Mouse (Mus musculus) liver, embryonic 16.5 days (tissue): ENCODE data around the gene Cnot8. TPM values are rescaled to one million over a fixed set of nuclear protein-coding genes. Genes with fewer than 3 reads are reported as not detected.

Experiments
- ATAC-seq: fragments of 200-750 bp; cut with Nextera tagmentation; 2 replicates; pipeline ENCODE4 v1.8.0; 2017; ENCODE audit warnings: low read depth, mild to moderate bottlenecking, moderate number of reproducible peaks, moderate library complexity
- H3K27ac ChIP-seq: fragments of 300-500 bp; sonication (generic); 2 replicates; pipeline ENCODE4 v1.5.1; 2014; ENCODE audit warnings: mild to moderate bottlenecking, low read length
- H3K27me3 ChIP-seq: fragments of 300-500 bp; sonication (generic); 2 replicates; pipeline ENCODE4 v1.6.1; 2014; ENCODE audit warnings: low read depth, low read length, mixed read lengths; ENCODE audit not compliant: control insufficient read depth, insufficient read depth
- H3K36me3 ChIP-seq: fragments of 300-500 bp; sonication (generic); 2 replicates; pipeline ENCODE4 v1.6.1; 2014; ENCODE audit warnings: mild to moderate bottlenecking; ENCODE audit not compliant: control insufficient read depth, insufficient read depth
- H3K4me1 ChIP-seq: fragments of 300-500 bp; sonication (generic); 2 replicates; pipeline ENCODE4 v1.6.1; 2014; ENCODE audit warnings: low read depth, low read length, mixed read lengths; ENCODE audit not compliant: control insufficient read depth
- H3K4me2 ChIP-seq: fragments of 300-500 bp; sonication (generic); 2 replicates; pipeline ENCODE4 v1.6.1; 2014; ENCODE audit warnings: low read depth, low read length, mixed read lengths
- H3K4me3 ChIP-seq: fragments of 300-500 bp; sonication (generic); 2 replicates; pipeline ENCODE4 v1.5.1; 2014; ENCODE audit warnings: low read depth, mild to moderate bottlenecking, low read length
- H3K9ac ChIP-seq: fragments of 300-500 bp; sonication (generic); 2 replicates; pipeline ENCODE4 v1.6.1; 2014; ENCODE audit warnings: low read depth, low read length
- H3K9me3 ChIP-seq: fragments of 300-500 bp; sonication (generic); replicated peaks from 2 replicates; pipeline ENCODE4 v1.6.1; 2016; ENCODE audit warnings: low read length; ENCODE audit not compliant: control insufficient read depth
- WGBS: fragments of 180-500 bp; shearing (Covaris S2); extraction: QIAGEN DNeasy Blood & Tissue Kit; methylation state at CpG from one replicate; pipeline ENCODE4 v1.1.7; 2014; ENCODE audit not compliant: insufficient replicate concordance; 5-methylcytosine and 5-hydroxymethylcytosine counted together
- polyA plus RNA-seq: library from polyadenylated mRNA; unstranded; fragments of >200 nt; fragmentation: Nextera tagmentation; extraction: Ambion mirVana; gene quantifications from 2 replicates; pipeline ENCODE4 v1.2.1, GENCODE M21; 2015

Cnot8 gene
- polyA plus RNA-seq, 1 experiment from 2014 or later, result 30.1 TPM

GRCm38 (mm10) chr11:58120655-58121054, 16.7 kb downstream of the Cnot8 start:
- Histone ChIP-seq H3K36me3 (peaks cover 35% of the 10 kb centered on the region), H3K4me1 (no peaks in the 10 kb centered on the region), H3K27ac (no peak overlapping the region), H3K4me2 (no peak overlapping the region), H3K9me3 (no peaks in the 10 kb centered on the region), H3K4me3 (no peak overlapping the region), H3K9ac (no peak overlapping the region), H3K27me3 (no peaks in the 10 kb centered on the region)
- no peak for ATAC-seq
- 69% methylated on average over 3 of the region's 3 CpGs for WGBS

GRCm38 (mm10) chr11:58121351-58121750, 17.4 kb downstream of the Cnot8 start:
- no peaks in the 10 kb centered on the region for H3K27me3 ChIP-seq
- peaks cover 32% of the 10 kb centered on the region for H3K36me3 ChIP-seq
- no peak overlapping the region for H3K9ac ChIP-seq
- H3K4me3 ChIP-seq, result no peak overlapping the region
- H3K27ac ChIP-seq, result no peak overlapping the region
- no peaks in the 10 kb centered on the region for H3K9me3 ChIP-seq
- 77% methylated on average over 9 of the region's 9 CpGs for WGBS
- ATAC-seq, result no peak
- no peak overlapping the region for H3K4me2 ChIP-seq
- no peaks in the 10 kb centered on the region for H3K4me1 ChIP-seq

- H3K9ac ChIP-seq, result no peak overlapping the region
- no peak for ATAC-seq
- no peaks in the 10 kb centered on the region for H3K27me3 ChIP-seq
- H3K27ac ChIP-seq, result no peak overlapping the region
- peaks cover 21% of the 10 kb centered on the region for H3K36me3 ChIP-seq
- H3K9me3 ChIP-seq, result no peaks in the 10 kb centered on the region
- no peak overlapping the region for H3K4me2 ChIP-seq
- no peak overlapping the region for H3K4me3 ChIP-seq
- peaks cover 14% of the 10 kb centered on the region for H3K4me1 ChIP-seq
- 80% methylated on average over 2 of the region's 2 CpGs for WGBS
These were observed 19.8 kb downstream of the Cnot8 start for GRCm38 (mm10) chr11:58123711-58124110.

GRCm38 (mm10) chr11:58125021-58125420, 21.1 kb downstream of the Cnot8 start:
- no peak overlapping the region for H3K4me3 ChIP-seq
- H3K4me1 ChIP-seq, result peaks cover 14% of the 10 kb centered on the region
- H3K27ac ChIP-seq, result no peak overlapping the region
- ATAC-seq, result no peak
- no peak overlapping the region for H3K4me2 ChIP-seq
- peaks cover 15% of the 10 kb centered on the region for H3K36me3 ChIP-seq
- H3K9ac ChIP-seq, result no peak overlapping the region
- WGBS, result 78% methylated on average over 11 of the region's 11 CpGs
- no peaks in the 10 kb centered on the region for H3K9me3 ChIP-seq
- H3K27me3 ChIP-seq, result no peaks in the 10 kb centered on the region

- Histone ChIP-seq H3K27me3 (no peaks in the 10 kb centered on the region), H3K4me3 (no peak overlapping the region), H3K4me1 (peaks cover 14% of the 10 kb centered on the region), H3K9me3 (no peaks in the 10 kb centered on the region), H3K36me3 (peaks cover 12% of the 10 kb centered on the region), H3K27ac (peak overlapping the region; percentile 65; the same call in 1 of the 2 replicates), H3K4me2 (no peak overlapping the region), H3K9ac (no peak overlapping the region)
- 68% methylated on average over 7 of the region's 7 CpGs for WGBS
- ATAC-seq, result no peak
These were observed 22.6 kb downstream of the Cnot8 start for GRCm38 (mm10) chr11:58126397-58127160.

GRCm38 (mm10) chr11:58127544-58127943, 23.6 kb downstream of the Cnot8 start:
- WGBS, result 10% methylated on average over 2 of the region's 2 CpGs
- Histone ChIP-seq H3K27me3 (no peaks in the 10 kb centered on the region), H3K27ac (peak overlapping the region; percentile 65), H3K9ac (peak overlapping the region; percentile 19; the same call in 1 of the 2 replicates), H3K36me3 (peaks cover 9% of the 10 kb centered on the region), H3K4me2 (0 out of 2 replicates have a peak overlapping the region, but pooled peaks have one; percentile 6), H3K9me3 (no peaks in the 10 kb centered on the region), H3K4me3 (no peak overlapping the region), H3K4me1 (peaks cover 14% of the 10 kb centered on the region)
- ATAC-seq, result peak; percentile 92

GRCm38 (mm10) chr11:58129302-58129843, 25.4 kb downstream of the Cnot8 start:
- Histone ChIP-seq H3K4me2 (no peak overlapping the region), H3K36me3 (peaks cover 14% of the 10 kb centered on the region)
- WGBS, result 77% methylated on average over 6 of the region's 6 CpGs

GRCm38 (mm10) chr11:58132026-58132425, 28.1 kb downstream of the Cnot8 start:
- H3K4me1 ChIP-seq, result peaks cover 12% of the 10 kb centered on the region
- no peak overlapping the region for H3K27ac ChIP-seq
- no peak overlapping the region for H3K4me2 ChIP-seq
- H3K9ac ChIP-seq, result no peak overlapping the region
- WGBS, result 83% methylated on average over 3 of the region's 3 CpGs
- H3K36me3 ChIP-seq, result peaks cover 23% of the 10 kb centered on the region
- H3K4me3 ChIP-seq, result no peak overlapping the region
- H3K27me3 ChIP-seq, result no peaks in the 10 kb centered on the region
- ATAC-seq, result no peak
- no peaks in the 10 kb centered on the region for H3K9me3 ChIP-seq

More at GRCm38 (mm10) chr11:58129302-58129843, 25.4 kb downstream of the Cnot8 start:
- no peak for ATAC-seq
- Histone ChIP-seq H3K9ac (no peak overlapping the region), H3K4me3 (no peak overlapping the region), H3K27me3 (no peaks in the 10 kb centered on the region), H3K9me3 (no peaks in the 10 kb centered on the region), H3K4me1 (peaks cover 14% of the 10 kb centered on the region), H3K27ac (no peak overlapping the region)

- no peak for ATAC-seq
- no peaks in the 10 kb centered on the region for H3K4me1 ChIP-seq
- H3K27me3 ChIP-seq, result no peaks in the 10 kb centered on the region
- H3K36me3 ChIP-seq, result peaks cover 26% of the 10 kb centered on the region
- H3K9me3 ChIP-seq, result no peaks in the 10 kb centered on the region
- H3K4me2 ChIP-seq, result no peak overlapping the region
- H3K4me3 ChIP-seq, result no peak overlapping the region
- H3K27ac ChIP-seq, result no peak overlapping the region
- no peak overlapping the region for H3K9ac ChIP-seq
These were observed 30.9 kb downstream of the Cnot8 start for GRCm38 (mm10) chr11:58134869-58135268.
